Mouse (Mus musculus): ENCODE measurements at regions not wholly inside any gene's neighbourhood (a gene's known extent, or its start where the extent isn't known, plus 50 kb on each side); places are given as distances from the start of the nearest gene placed in this dataset.
"Not testable (repeated sequence)": the region's sequence is repeated elsewhere in the genome, so short reads cannot be mapped to it uniquely, and the experiment has no call there.

GRCm38 (mm10) chr1:51602071-51602470, 123.8 kb upstream of the Nabp1 start:
- no peak for DNase-seq (ENCODE audit: low read depth, low spot score)

GRCm38 (mm10) chr1:51600425-51600824, 122.2 kb upstream of the Nabp1 start:
- no peak for DNase-seq (ENCODE audit: low read depth, low spot score)

GRCm38 (mm10) chr1:51596935-51597820, 119.0 kb upstream of the Nabp1 start:
- peak; percentile 51 for DNase-seq (ENCODE audit: low read depth, low spot score)

GRCm38 (mm10) chr1:51594666-51595065, 116.4 kb upstream of the Nabp1 start:
- DNase-seq (ENCODE audit: low read depth, low spot score) = no peak

- no peak for DNase-seq (ENCODE audit: low read depth, low spot score)
Measured at GRCm38 (mm10) chr1:51593621-51594441, 115.6 kb upstream of the Nabp1 start.

- no peak for DNase-seq (ENCODE audit: low read depth, low spot score)
Measured at GRCm38 (mm10) chr1:51591886-51592285, 113.7 kb upstream of the Nabp1 start.

- no peak for DNase-seq (ENCODE audit: low read depth, low spot score)
Measured at GRCm38 (mm10) chr1:51590606-51591400, 112.6 kb upstream of the Nabp1 start.

GRCm38 (mm10) chr1:51584925-51585424, 106.8 kb upstream of the Nabp1 start:
- no peak for DNase-seq (ENCODE audit: low read depth, low spot score)

GRCm38 (mm10) chr1:51583871-51584270, 105.6 kb upstream of the Nabp1 start:
- no peak for DNase-seq (ENCODE audit: low read depth, low spot score)

- DNase-seq (ENCODE audit: low read depth, low spot score) = no peak
Measured at GRCm38 (mm10) chr1:51580074-51580473, 101.8 kb upstream of the Nabp1 start.

GRCm38 (mm10) chr1:51577701-51578100, 99.5 kb upstream of the Nabp1 start:
- no peak for DNase-seq (ENCODE audit: low read depth, low spot score)

- DNase-seq (ENCODE audit: low read depth, low spot score) = no peak
Measured at GRCm38 (mm10) chr1:51572314-51573078, 94.3 kb upstream of the Nabp1 start.

GRCm38 (mm10) chr1:51569625-51570024, 91.4 kb upstream of the Nabp1 start:
- no peak for DNase-seq (ENCODE audit: low read depth, low spot score)

GRCm38 (mm10) chr1:51566170-51566649, 88.0 kb upstream of the Nabp1 start:
- DNase-seq (ENCODE audit: low read depth, low spot score) = no peak

- DNase-seq (ENCODE audit: low read depth, low spot score) = not testable (repeated sequence)
Measured at GRCm38 (mm10) chr1:51556616-51557015, 78.4 kb upstream of the Nabp1 start.

GRCm38 (mm10) chr1:51553738-51554137, 75.5 kb upstream of the Nabp1 start:
- no peak for DNase-seq (ENCODE audit: low read depth, low spot score)

- no peak for DNase-seq (ENCODE audit: low read depth, low spot score)
Measured at GRCm38 (mm10) chr1:51551624-51552023, 73.4 kb upstream of the Nabp1 start.

- no peak for DNase-seq (ENCODE audit: low read depth, low spot score)
Measured at GRCm38 (mm10) chr1:51542801-51543200, 64.6 kb upstream of the Nabp1 start.

GRCm38 (mm10) chr1:51539634-51540033, 61.4 kb upstream of the Nabp1 start:
- DNase-seq (ENCODE audit: low read depth, low spot score) = no peak

GRCm38 (mm10) chr1:51538836-51539235, 60.6 kb upstream of the Nabp1 start:
- no peak for DNase-seq (ENCODE audit: low read depth, low spot score)
